Mouse (Mus musculus) C2C12 (cell line): ENCODE data around the gene Ptgds.

Experiments used
- CEBPB ChIP-seq: IDR thresholded peaks from one replicate; pipeline ENCODE4 v1.6.1; 2011; ENCODE audit warnings: low read depth, mild to moderate bottlenecking, control low read depth, moderate library complexity
- CTCF ChIP-seq: IDR thresholded peaks from one replicate; pipeline ENCODE4 v1.5.1; 2011; ENCODE audit not compliant: control insufficient read depth, insufficient read depth, insufficient read length
- MAX ChIP-seq: IDR thresholded peaks from one replicate; pipeline ENCODE4 v1.6.1; 2011; ENCODE audit warnings: mild to moderate bottlenecking, control low read depth
- MYOD1 ChIP-seq: IDR thresholded peaks from one replicate; pipeline ENCODE4 v1.6.1; 2011; ENCODE audit warnings: low read depth; ENCODE audit not compliant: control insufficient read depth, insufficient read length
- MYOG ChIP-seq: IDR thresholded peaks from one replicate; pipeline ENCODE4 v1.6.1; 2011; ENCODE audit not compliant: control insufficient read depth, insufficient read length; ENCODE audit errors: extremely low read depth
- USF1 ChIP-seq: IDR thresholded peaks from one replicate; pipeline ENCODE4 v1.6.1; 2011; ENCODE audit warnings: low read depth, mild to moderate bottlenecking, control low read depth, moderate library complexity

- TF ChIP-seq CTCF (no peak), MAX (no peak), USF1 (no peak), MYOG (no peak), MYOD1 (no peak), CEBPB (no peak)
Measured at GRCm38 (mm10) chr2:25429435-25430180, 40.2 kb downstream of the Ptgds start.
